Comparison of ENCODE assay signal across 14 mouse cellular contexts in genomic region chr5:31034669-31035068, GRCm38 (mm10).
"Had no signal": no experiment of that assay in that cellular context is flagged by ENCODE, and none has a peak within 500 bp of the region (broad histone marks: within the 10 kb centered on the region; RNA-seq: fewer than 3 reads in every experiment).

No protein-coding gene starts in this region.

- DNase-seq: gastrocnemius, postnatal 14 days; gastrocnemius, postnatal 36 days; heart, adult 11 months; heart, adult 2 months; heart, postnatal 14 days; heart, postnatal 36 days; kidney, adult 11 months; kidney, adult 2 months; kidney, adult 9 months; kidney, postnatal 10 days; kidney, postnatal 25 days; kidney, postnatal 4 days; liver; liver, embryonic 13.5 days had no signal
